Mouse (Mus musculus) cerebellum, adult 2 months (tissue): ENCODE data around the gene Gpn2.

Experiments used
- CTCF ChIP-seq: fragments of 200-500 bp; IDR thresholded peaks from 2 replicates; pipeline ENCODE4 v1.5.1; 2011; ENCODE audit warnings: low read depth, mild to moderate bottlenecking, control low read depth, low read length, moderate library complexity, borderline replicate concordance; ENCODE audit not compliant: insufficient read depth
- POLR2A ChIP-seq: fragments of 200-500 bp; IDR thresholded peaks from 2 replicates; pipeline ENCODE4 v1.6.1; 2011; ENCODE audit warnings: low read length, control low read depth, borderline replicate concordance; ENCODE audit not compliant: insufficient read depth

GRCm38 (mm10) chr4:133536652-133537051 is 47.5 kb upstream of the Gpn2 start:
- no peak for TF ChIP-seq CTCF
- no peak for TF ChIP-seq POLR2A
